Mouse (Mus musculus) retina, embryonic 14.5 days (tissue): ENCODE results near the gene Taok2.

Experiments used
- DNase-seq: peaks from one replicate; pipeline ENCODE4 v3.0.0-alpha.2; 2015; ENCODE audit warnings: low spot score

Taok2 gene

GRCm38 (mm10) chr7:126825952-126826351, 58.6 kb downstream of the Taok2 start:
- no peak for DNase-seq

- DNase-seq = peak; percentile 54
Measured at GRCm38 (mm10) chr7:126825403-126825802, 59.1 kb downstream of the Taok2 start.

- DNase-seq = no peak
Measured at GRCm38 (mm10) chr7:126823940-126824339, 60.6 kb downstream of the Taok2 start.

- peak; percentile 65 for DNase-seq
Measured at GRCm38 (mm10) chr7:126823202-126823711, 61.2 kb downstream of the Taok2 start.

- no peak for DNase-seq
Measured at GRCm38 (mm10) chr7:126822741-126823140, 61.8 kb downstream of the Taok2 start.

- DNase-seq = peak; percentile 94
Measured at GRCm38 (mm10) chr7:126821835-126822511, 62.5 kb downstream of the Taok2 start.

- no peak for DNase-seq
Measured at GRCm38 (mm10) chr7:126818818-126819217, 65.7 kb downstream of the Taok2 start.

- DNase-seq = no peak
Measured at GRCm38 (mm10) chr7:126817595-126817994, 66.9 kb downstream of the Taok2 start.

GRCm38 (mm10) chr7:126816494-126816893, 68.0 kb downstream of the Taok2 start:
- no peak for DNase-seq

- DNase-seq = no peak
Measured at GRCm38 (mm10) chr7:126815726-126816222, 68.7 kb downstream of the Taok2 start.
